Mouse (Mus musculus) stomach, postnatal 0 days (tissue): Measurements from ENCODE around the gene Caln1.

Experiments used
- CTCF ChIP-seq: IDR thresholded peaks from 2 replicates; pipeline ENCODE4 v1.5.1; 2016; ENCODE audit warnings: antibody characterized with exemption, low read depth, mild to moderate bottlenecking, moderate library complexity
- EP300 ChIP-seq: optimal IDR thresholded peaks from 2 replicates; pipeline ENCODE3; 2016; ENCODE audit warnings: antibody characterized with exemption

- no peak for TF ChIP-seq EP300
- no peak for TF ChIP-seq CTCF
Measured at GRCm38 (mm10) chr5:130810846-130811245, 441.6 kb downstream of the Caln1 start.
